Mouse (Mus musculus) adrenal gland, postnatal 25 days (tissue): Measurements from ENCODE around the gene Arhgef39. TPM values are rescaled to one million over a fixed set of nuclear protein-coding genes. Genes with fewer than 3 reads are reported as not detected.
"Not testable (repeated sequence)": the region's sequence is repeated elsewhere in the genome, so short reads cannot be mapped to it uniquely, and the experiment has no call there.

Experiments used
- DNase-seq: peaks from one replicate; pipeline ENCODE4 v3.0.0; 2021; ENCODE audit warnings: mixed read lengths
- total RNA-seq: library from RNA; stranded (reverse); gene quantifications from 2 replicates; pipeline ENCODE4 v1.2.3, GENCODE M21; 2021

Gene Arhgef39
- total RNA-seq, 1 experiment from 2014 or later: 4.6 TPM

DNA sequence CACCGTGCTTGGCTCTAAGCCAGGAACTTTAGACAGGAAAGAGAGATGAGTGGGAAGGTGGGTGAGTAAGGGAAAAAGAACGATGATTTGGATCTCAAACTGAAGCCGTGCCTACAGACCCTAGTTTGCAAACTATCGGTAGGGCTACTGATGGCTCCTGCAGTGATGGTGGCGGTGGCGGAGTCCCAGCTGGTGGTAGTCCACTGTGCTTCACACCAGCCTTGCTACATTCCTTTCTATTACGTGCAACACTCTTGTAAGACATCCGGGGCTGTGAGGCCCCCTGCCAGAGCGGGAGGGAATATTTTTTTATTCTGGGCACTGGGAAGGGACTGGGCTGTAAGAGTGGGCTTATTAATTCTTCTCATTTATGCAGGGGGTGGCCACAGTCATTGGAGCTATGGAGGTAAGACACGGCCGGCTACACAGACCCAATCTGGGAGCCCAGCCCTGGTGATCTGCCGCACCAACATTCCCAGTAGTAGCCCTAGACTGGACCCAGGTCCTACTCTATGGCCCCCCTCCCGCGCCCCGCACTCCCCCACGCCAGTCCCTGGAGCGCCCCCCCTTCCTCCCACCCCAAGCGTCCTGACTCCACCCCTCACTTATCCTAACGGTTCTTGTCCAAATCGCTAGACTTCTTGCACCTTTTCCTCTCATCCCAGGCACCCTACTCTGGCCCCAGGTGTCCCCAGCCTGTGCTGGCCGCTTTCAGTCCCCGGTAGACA lies 8.6 kb upstream of the Arhgef39 start:
- DNase-seq: no peak

DNA sequence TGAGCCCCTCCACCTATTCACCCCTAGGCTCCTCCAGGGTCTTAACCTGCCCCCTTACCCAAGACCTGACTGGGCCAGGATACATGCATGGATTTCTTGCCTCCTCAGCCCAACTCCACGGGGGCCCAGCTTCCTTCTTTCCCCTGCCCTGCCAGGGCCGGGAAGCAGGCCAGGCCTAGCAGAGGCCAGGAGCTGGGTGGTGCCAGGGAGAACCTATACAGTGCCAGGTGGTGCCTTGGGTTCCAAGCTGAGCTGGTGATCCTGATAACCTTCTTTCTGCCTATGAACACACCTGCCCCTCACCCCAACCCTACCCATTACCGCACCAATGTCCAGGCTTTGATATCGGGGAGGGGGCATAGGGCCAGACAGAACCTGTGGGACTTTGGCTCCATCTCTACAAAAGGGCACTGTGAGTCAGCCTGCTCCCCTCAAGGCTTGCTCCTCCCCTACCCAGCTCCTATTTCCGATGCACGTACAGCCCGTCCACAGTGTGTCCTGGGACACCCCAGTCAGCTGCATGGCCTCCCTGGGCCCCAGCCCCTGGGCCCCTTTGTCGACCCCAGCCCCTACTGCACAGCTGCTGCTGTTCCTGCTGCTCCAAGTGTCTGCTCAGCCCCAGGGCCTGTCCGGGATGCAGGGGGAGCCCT lies 7.2 kb upstream of the Arhgef39 start, which contains the start of gene Car9:
Car9 (plus strand) TSS at position 431 of the 650 bp plus-strand sequence.
- DNase-seq: no peak

GRCm38 (mm10) chr4:43506074-43506473 lies 6.6 kb upstream of the Arhgef39 start:
- no peak for DNase-seq

GRCm38 (mm10) chr4:43504269-43504668 lies 4.8 kb upstream of the Arhgef39 start:
- no peak for DNase-seq

DNA sequence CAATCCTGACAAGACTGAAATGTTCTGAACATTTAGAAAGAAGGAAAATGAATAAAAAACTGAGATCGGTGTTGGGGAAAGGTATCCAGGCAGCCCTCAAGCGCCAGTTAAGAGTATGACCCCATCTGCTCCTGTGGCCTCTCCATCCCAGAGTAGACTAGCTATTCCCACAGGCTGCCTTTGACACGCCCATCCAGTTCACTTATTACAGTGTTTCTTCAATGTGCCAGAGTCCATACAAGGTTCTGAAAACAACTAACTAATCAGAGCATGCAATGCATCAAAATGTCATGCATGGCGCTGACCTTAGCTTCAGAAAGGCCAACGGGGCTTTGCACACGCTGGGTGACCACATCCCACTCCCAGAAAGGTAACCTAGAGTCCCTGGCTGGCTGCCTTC lies 4.0 kb upstream of the Arhgef39 start:
- DNase-seq: no peak

GRCm38 (mm10) chr4:43503041-43503440 lies 3.5 kb upstream of the Arhgef39 start:
- DNase-seq: no peak

- DNase-seq: no peak
Measured at GRCm38 (mm10) chr4:43498983-43499382, 512 bp downstream of the Arhgef39 start.

- DNase-seq: no peak
Measured at GRCm38 (mm10) chr4:43497946-43498345, 1.5 kb downstream of the Arhgef39 start.

DNA sequence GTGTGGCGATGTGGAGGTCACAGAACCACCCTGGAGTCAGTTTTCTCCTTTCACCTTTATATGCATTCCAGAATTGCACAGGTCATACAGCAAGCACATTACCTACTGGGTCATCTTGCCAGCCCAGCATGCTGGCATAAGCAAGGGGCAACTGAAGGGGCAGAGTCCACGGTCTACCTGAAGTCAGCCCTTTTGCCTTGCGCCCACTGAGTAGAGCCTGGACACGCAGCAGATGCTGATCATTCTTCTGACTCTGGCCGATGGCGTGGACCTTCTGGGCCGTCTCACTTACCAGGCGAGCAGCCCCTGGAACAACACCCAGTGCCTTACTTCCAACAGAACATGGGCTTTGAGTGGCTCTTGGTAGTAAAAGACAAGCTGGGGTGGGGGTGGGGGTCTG lies 2.1 kb downstream of the Arhgef39 start:
- no peak for DNase-seq

- DNase-seq: no peak
Measured at GRCm38 (mm10) chr4:43496587-43496986, 2.9 kb downstream of the Arhgef39 start.

DNA sequence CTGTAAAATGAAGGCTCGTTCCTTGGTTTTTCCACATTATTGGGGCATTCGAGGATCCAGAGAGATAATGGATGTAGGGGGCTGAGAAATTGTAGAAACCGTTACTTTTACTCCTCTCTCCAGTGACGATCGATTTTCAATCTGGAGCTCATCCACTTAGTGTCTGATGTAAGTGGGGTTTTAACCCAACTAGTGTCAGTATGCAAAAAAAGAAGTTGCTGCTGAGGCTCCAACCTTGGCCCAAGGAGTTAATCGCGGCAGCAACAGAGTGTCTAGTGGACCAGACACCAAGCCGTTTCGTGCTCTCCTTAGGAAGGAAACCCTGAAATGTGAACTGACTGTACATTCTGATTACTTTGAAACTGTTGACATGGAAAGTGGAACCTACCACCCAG lies 5.7 kb downstream of the Arhgef39 start:
- no peak for DNase-seq

- DNase-seq: peak; percentile 97
Measured at GRCm38 (mm10) chr4:43493186-43493845, 6.2 kb downstream of the Arhgef39 start.

GRCm38 (mm10) chr4:43492821-43493185 lies 6.7 kb downstream of the Arhgef39 start, which contains the start of gene Ccdc107:
Ccdc107 (plus strand) TSS chr4:43492900.
- DNase-seq: peak; percentile 91

- no peak for DNase-seq
Measured at GRCm38 (mm10) chr4:43492101-43492820, 7.2 kb downstream of the Arhgef39 start.

GRCm38 (mm10) chr4:43490801-43491200 lies 8.7 kb downstream of the Arhgef39 start:
- DNase-seq: no peak

GRCm38 (mm10) chr4:43489611-43490010 lies 9.9 kb downstream of the Arhgef39 start:
- DNase-seq: no peak

GRCm38 (mm10) chr4:43485666-43486065 lies 13.8 kb downstream of the Arhgef39 start:
- not testable (repeated sequence) for DNase-seq

DNA sequence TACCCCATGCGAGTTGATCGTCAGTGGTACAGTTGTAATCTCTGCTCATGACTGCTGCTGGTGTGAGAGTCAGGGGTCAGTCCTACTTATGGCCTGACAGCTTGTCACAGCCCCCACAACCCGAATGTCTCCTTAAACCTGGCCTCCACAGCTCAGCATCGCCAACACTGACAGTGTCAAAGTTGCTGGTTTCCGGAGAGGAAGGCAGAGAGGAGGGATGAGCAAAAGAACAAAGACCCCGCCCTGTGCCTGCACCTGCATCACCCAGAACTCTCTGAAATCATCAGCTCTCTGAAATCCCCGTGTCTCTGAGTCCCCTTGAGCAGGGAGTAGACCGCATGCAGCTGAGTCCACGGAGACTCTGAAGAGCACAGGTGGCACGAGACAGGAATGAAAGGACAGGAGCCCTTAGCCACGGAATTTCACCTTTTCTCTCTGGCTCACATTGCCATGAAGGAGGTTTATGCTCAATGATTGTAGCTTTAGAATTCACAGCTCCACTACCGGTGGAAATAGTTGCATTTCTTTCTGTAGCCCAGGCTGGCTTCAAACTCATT lies 15.9 kb downstream of the Arhgef39 start, which contains the start of gene Sit1:
Sit1 (minus strand) TSS at position 200 of the 557 bp plus-strand sequence.
- no peak for DNase-seq

DNA sequence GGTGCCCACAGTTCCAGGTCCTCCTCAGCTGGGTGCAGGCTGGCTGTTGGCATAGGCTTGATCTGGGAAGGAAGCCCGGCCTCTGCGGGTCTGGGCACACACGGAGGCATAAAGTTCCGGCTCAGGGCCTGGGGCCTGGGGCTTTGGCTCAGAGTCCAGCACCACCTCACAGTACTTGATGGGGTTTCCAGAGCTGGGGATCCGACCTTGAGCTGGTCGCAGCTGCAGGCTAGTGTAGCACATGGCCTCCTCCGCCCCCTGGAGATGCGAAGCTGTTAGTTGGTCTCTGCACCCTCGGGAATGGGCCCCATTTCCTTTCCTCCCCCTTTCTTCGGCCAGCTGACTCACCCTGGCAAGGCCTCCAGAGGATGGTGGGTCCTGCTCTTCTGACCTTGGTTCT lies 16.9 kb downstream of the Arhgef39 start:
- DNase-seq: peak; percentile 55

DNA sequence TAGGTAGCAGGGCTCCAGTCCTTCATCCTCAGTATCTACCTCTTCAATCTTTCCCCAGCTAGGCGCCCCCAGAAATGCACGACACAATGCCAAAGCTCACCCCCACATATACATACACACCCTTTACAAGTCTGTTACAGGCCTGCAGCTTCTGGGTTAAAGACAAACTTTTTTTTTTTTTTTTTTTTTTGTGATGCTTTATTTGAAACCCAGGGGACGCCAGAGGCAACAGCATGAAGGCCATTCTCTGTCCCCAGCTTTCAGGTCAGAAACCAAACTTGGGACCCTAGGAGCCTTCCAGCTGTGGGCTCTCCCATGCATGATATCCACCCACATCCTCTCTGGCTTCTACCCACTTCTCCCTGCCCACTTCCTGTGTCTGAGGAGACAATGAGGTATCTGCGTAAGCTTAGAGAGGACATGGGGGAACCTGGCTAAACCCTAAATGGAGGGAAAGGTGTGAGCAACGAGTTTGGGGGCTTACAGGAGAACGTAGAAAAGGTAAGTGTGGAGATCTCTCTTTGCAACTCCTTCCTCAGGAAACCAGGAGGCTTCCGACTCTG lies 17.5 kb downstream of the Arhgef39 start:
- DNase-seq: no peak

DNA sequence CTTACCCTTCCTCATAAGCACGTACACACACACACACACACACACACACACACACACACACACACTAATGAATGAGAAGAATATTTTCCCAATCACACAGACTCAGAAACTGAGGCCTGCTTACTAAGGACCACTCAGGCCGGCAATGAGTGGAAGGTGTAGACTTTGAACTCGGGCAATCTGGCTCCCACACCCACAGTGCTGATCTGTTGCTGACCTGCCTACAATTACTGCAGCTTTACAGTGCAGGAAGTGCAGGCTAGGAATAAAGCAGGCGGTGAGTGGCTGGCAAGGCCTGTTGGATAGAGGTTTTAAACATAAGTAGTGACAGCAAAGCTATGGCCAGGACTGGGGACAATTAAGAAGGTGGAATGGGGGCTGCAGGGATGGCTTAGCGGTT lies 18.5 kb downstream of the Arhgef39 start:
- no peak for DNase-seq
